Mouse (Mus musculus) testis, adult 2 months (tissue): ENCODE results near the gene Eya4.

Experiments
- CTCF ChIP-seq: fragments of 200-500 bp; IDR thresholded peaks from 2 replicates; pipeline ENCODE4 v1.5.1; 2012; ENCODE audit warnings: low read depth, mild to moderate bottlenecking, inconsistent platforms, low read length, moderate library complexity; ENCODE audit not compliant: control insufficient read depth, insufficient read depth, insufficient replicate concordance
- POLR2A ChIP-seq: fragments of 200-500 bp; IDR thresholded peaks from 2 replicates; pipeline ENCODE4 v1.6.1; 2012; ENCODE audit warnings: low read depth, mild to moderate bottlenecking, inconsistent platforms, low read length, moderate library complexity; ENCODE audit not compliant: control insufficient read depth

GRCm38 (mm10) chr10:23203144-23203838, 147.3 kb downstream of the Eya4 start:
- TF ChIP-seq CTCF: no peak
- no peak for TF ChIP-seq POLR2A
